Mouse (Mus musculus): ENCODE data around the gene Hist1h3g.
A peak's percentile ranks its signal among the peaks of the same experiment; 100 is the strongest.

Gene Hist1h3g

DNA sequence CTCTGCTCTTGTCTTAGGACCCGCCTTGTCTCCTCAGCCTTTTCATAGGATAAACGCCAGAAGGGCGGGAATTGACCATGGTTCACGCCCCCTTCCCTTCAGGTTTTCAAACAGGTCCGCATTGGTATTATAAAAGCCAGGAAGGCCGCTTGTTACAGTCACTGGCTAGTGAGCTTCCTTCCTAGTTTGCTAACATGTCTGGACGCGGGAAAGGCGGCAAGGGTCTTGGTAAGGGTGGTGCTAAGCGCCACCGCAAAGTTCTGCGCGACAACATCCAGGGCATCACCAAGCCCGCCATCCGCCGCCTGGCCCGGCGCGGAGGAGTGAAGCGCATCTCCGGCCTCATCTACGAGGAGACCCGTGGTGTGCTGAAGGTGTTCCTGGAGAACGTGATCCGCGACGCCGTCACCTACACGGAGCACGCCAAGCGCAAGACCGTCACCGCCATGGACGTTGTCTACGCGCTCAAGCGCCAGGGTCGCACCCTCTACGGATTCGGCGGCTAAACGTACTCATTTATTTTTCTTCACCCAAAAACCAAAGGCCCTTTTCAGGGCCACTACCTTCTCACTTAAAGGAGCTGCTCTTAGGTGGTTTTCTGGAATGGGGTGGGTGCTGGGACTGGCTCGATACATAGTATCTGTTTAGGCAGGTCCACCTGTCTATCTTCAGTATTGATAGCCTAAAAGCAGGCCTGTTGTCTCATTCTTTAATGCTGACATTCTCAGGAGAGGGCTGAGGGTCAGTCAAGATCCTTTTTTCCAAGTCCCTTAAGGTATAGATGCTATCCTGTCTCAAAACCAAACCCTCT, 46.4 kb downstream of the Hist1h3g start, which contains the start of gene Hist1h4d:
Hist1h4d (plus strand) TSS at position 191 of the 811 bp plus-strand sequence.
- peak; percentile 95 for DNase-seq (ENCODE audit: low spot score)

DNA sequence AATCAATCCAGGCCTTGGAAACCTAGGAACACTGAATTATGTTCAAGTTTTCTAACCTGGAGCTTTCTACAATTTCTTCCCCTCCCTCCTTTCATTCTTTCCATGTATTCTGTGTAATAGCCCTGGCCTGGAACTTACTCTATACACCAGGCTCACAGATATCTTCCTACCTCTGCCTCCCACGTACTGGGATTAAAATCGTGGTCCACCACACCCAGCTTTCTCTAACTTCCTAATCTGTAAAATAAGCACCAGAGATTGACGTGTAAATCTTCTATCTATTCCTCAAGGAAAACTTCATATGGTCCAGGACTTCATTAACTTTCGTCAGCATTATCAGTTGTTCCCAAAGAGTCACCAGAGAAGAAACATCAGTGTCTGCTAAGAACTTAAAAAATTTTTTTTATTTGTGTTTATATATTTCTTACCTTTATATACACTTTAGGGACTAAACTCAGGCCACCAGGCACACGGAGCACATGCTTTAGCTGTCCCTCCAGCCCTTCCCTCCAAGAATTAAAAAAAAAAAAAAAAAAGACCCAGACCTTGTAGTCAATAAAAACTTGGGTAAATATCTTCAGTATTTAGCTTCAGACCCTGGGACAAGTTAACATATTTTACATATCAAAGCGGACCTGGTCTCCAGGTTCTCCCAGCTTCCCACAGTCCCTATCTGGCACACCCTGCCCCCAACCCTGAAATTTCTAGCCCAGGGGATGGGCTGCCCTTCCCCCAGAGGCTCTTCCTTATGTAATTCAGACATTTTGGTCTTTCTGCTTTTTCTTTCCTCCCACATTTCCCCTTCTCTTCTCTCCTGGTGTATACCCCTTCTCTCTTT, 47.2 kb downstream of the Hist1h3g start:
- DNase-seq (ENCODE audit: low spot score) = no peak

DNA sequence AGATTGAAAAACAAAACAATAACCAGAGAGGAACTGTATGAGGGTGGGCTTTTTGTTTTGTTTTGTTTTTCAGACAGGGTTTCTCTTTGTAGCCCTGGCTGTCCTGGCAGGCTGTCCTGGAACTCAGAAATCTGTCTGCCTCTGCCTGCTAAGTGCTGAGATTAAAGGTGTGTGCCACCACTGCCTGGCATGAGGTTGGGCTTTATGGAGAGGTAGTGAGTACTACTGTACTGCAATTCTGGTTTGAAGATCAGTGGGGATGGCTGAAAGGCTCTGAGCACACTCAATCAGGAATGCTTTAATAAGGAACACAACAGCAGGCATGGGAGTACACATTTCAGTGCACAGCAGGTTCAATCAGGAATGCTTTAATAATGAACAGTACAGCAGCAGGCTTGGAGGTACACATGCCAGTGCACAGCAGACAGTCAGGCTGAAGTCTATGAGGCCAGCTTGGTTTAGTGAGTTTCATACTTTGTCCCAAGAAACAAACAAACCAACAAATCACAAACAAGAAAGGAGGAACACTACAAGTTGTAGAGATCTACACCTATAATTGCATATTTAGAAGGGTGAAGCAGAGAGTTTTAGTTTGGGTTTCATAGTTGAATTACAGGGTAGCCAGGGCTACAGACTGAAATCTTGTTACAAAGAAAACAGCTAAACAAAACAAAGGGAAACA, 48.3 kb downstream of the Hist1h3g start:
- DNase-seq (ENCODE audit: low spot score) = no peak

DNA sequence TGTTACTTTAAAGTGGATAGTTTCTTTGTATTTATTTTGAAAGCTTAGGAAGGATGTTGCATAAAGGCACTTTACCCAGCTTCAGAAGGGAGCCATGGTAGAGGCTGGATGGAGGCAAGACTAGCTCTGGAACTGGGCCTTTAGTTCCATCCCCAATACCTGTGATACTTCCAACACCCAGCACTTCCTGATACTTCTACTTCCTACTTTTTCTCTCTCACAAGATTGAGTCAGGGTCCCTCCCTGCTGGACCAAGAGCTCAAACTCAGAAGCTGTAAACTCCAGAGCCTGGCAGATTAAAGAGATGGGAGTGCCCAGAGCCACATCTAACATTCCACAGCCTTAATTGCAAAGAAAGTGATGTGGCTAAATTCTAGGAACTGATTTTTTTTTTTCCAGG, 49.1 kb downstream of the Hist1h3g start:
- DNase-seq (ENCODE audit: low spot score) = no peak

DNA sequence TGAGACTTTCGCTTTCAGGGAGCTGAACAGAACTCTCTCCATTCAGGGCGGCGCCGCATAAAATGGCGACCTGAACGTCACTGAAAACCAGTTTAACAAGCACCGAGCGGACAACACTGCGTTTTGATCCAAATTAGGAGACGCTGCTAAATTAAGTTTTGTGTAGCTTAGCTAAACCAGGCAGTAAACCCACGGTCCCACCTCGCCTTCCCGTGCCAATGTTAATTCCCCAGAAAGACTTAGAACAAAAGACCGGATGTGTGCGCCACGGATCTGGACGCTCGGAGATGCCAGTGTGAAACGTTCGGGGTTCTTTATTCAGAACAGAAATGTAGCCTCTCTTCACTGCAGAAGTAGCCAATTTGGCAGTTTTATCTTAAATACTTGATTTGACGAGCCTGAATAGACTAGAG, 49.8 kb downstream of the Hist1h3g start:
- no peak for DNase-seq (ENCODE audit: low spot score)
